Mouse (Mus musculus): ENCODE measurements at regions not wholly inside any gene's neighbourhood (a gene's known extent, or its start where the extent isn't known, plus 50 kb on each side); places are given as distances from the start of the nearest gene placed in this dataset.
"Not testable (repeated sequence)": the region's sequence is repeated elsewhere in the genome, so short reads cannot be mapped to it uniquely, and the experiment has no call there.

GRCm38 (mm10) chr13:99676393-99676792, 160.1 kb upstream of the Map1b start:
- no peak overlapping the region for H3K4me3 ChIP-seq (replicated peaks; ENCODE audit: low read length)
- ATAC-seq (ENCODE audit: insufficient read depth, low FRiP score), result no peak
- no peak overlapping the region for H3K4me2 ChIP-seq (ENCODE audit: low read depth, low read length)
- H3K4me1 ChIP-seq (ENCODE audit: control insufficient read depth, insufficient read depth, low read length), result no peaks in the 10 kb centered on the region
- H3K27ac ChIP-seq (ENCODE audit: low read length), result no peak overlapping the region
- no peak overlapping the region for H3K9ac ChIP-seq (ENCODE audit: low read length)
- H3K9me3 ChIP-seq (replicated peaks; ENCODE audit: control insufficient read depth, low read length), result no peaks in the 10 kb centered on the region
- H3K36me3 ChIP-seq (ENCODE audit: control insufficient read depth, insufficient read depth, low read length), result no peaks in the 10 kb centered on the region
- WGBS, result 0% methylated on average over 1 of the region's 1 CpGs
- no peaks in the 10 kb centered on the region for H3K27me3 ChIP-seq (ENCODE audit: control insufficient read depth, insufficient read depth, low read length)

- 70% methylated on average over 5 of the region's 5 CpGs for WGBS
- no peaks in the 10 kb centered on the region for H3K36me3 ChIP-seq (ENCODE audit: control insufficient read depth, insufficient read depth, low read length)
- no peaks in the 10 kb centered on the region for H3K27me3 ChIP-seq (ENCODE audit: control insufficient read depth, insufficient read depth, low read length)
- no peaks in the 10 kb centered on the region for H3K9me3 ChIP-seq (replicated peaks; ENCODE audit: control insufficient read depth, low read length)
- no peak overlapping the region for H3K27ac ChIP-seq (ENCODE audit: low read length)
- ATAC-seq (ENCODE audit: insufficient read depth, low FRiP score), result no peak
- H3K9ac ChIP-seq (ENCODE audit: low read length), result no peak overlapping the region
- no peak overlapping the region for H3K4me3 ChIP-seq (replicated peaks; ENCODE audit: low read length)
- H3K4me1 ChIP-seq (ENCODE audit: control insufficient read depth, insufficient read depth, low read length), result no peaks in the 10 kb centered on the region
- no peak overlapping the region for H3K4me2 ChIP-seq (ENCODE audit: low read depth, low read length)
Observed at GRCm38 (mm10) chr13:99675951-99676350, 159.6 kb upstream of the Map1b start.

DNA sequence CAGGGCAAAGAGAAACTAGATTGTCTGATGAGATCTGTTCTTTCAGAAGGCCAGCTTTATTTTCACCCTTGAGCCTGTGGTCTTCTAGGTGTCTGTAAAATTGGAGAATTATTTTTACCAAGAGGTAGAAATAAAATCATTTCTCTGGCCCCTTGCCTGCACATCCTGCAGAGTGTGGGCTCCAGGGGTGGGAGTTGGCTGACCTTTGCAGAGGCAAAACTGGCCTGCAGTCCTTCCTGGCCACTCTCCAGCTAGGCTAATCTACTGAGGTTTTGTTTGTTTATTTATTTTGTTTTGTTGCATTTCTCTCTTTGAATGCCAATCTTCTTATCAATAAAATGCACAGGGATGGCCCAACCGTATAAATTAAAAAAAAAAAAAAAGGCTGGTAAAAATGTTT, 156.4 kb upstream of the Map1b start:
- Histone ChIP-seq H3K36me3 (ENCODE audit: control insufficient read depth, insufficient read depth, low read length) (no peaks in the 10 kb centered on the region), H3K9me3 (replicated peaks; ENCODE audit: control insufficient read depth, low read length) (no peaks in the 10 kb centered on the region), H3K4me2 (ENCODE audit: low read depth, low read length) (no peak overlapping the region), H3K4me1 (ENCODE audit: control insufficient read depth, insufficient read depth, low read length) (no peaks in the 10 kb centered on the region), H3K9ac (ENCODE audit: low read length) (no peak overlapping the region), H3K27me3 (ENCODE audit: control insufficient read depth, insufficient read depth, low read length) (no peaks in the 10 kb centered on the region), H3K4me3 (replicated peaks; ENCODE audit: low read length) (no peak overlapping the region), H3K27ac (ENCODE audit: low read length) (no peak overlapping the region)
- 66% methylated on average over 1 of the region's 1 CpGs for WGBS
- no peak for ATAC-seq (ENCODE audit: insufficient read depth, low FRiP score)

- H3K27ac ChIP-seq (ENCODE audit: low read length), result no peak overlapping the region
Observed at GRCm38 (mm10) chr13:99671747-99672146, 155.4 kb upstream of the Map1b start.

DNA sequence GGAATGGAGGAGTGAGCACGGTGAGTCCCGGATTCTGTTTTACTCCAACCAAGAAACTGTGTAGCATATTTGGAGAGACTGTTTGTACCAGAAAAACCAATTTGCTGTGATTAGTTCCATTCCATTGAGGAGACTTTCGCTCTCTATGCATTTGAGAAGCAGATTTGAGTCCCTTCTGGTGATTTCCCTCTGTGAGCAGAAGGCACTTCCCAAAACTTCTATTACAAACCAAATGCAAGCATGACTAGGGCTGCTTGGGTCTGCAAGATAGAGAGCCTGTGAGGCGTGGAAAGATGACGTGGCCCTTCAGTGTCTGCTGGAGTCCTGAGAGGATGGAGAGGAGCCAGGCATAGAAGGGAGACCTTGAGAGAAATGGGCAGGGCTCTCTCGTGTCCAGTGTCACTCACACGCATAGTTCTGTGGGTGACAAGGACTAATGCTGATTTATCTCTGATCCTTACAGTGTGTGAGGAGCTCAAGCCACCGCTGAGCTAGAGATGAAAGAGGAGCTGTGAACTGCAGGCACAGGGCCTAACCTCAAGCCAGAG, 153.7 kb upstream of the Map1b start:
- H3K36me3 ChIP-seq (ENCODE audit: control insufficient read depth, insufficient read depth, low read length), result no peaks in the 10 kb centered on the region
- H3K27ac ChIP-seq (ENCODE audit: low read length), result no peak overlapping the region
- H3K9me3 ChIP-seq (replicated peaks; ENCODE audit: control insufficient read depth, low read length), result no peaks in the 10 kb centered on the region
- no peak overlapping the region for H3K4me3 ChIP-seq (replicated peaks; ENCODE audit: low read length)
- no peak overlapping the region for H3K4me2 ChIP-seq (ENCODE audit: low read depth, low read length)
- no peak for ATAC-seq (ENCODE audit: insufficient read depth, low FRiP score)
- no peak overlapping the region for H3K9ac ChIP-seq (ENCODE audit: low read length)
- H3K27me3 ChIP-seq (ENCODE audit: control insufficient read depth, insufficient read depth, low read length), result no peaks in the 10 kb centered on the region
- 77% methylated on average over 8 of the region's 8 CpGs for WGBS
- H3K4me1 ChIP-seq (ENCODE audit: control insufficient read depth, insufficient read depth, low read length), result no peaks in the 10 kb centered on the region

More at GRCm38 (mm10) chr13:99671747-99672146, 155.4 kb upstream of the Map1b start:
- no peak overlapping the region for H3K4me2 ChIP-seq (ENCODE audit: low read depth, low read length)
- no peak for ATAC-seq (ENCODE audit: insufficient read depth, low FRiP score)
- WGBS, result 59% methylated on average over 10 of the region's 10 CpGs
- no peaks in the 10 kb centered on the region for H3K9me3 ChIP-seq (replicated peaks; ENCODE audit: control insufficient read depth, low read length)
- H3K9ac ChIP-seq (ENCODE audit: low read length), result no peak overlapping the region
- no peaks in the 10 kb centered on the region for H3K27me3 ChIP-seq (ENCODE audit: control insufficient read depth, insufficient read depth, low read length)
- H3K36me3 ChIP-seq (ENCODE audit: control insufficient read depth, insufficient read depth, low read length), result no peaks in the 10 kb centered on the region
- H3K4me1 ChIP-seq (ENCODE audit: control insufficient read depth, insufficient read depth, low read length), result no peaks in the 10 kb centered on the region
- no peak overlapping the region for H3K4me3 ChIP-seq (replicated peaks; ENCODE audit: low read length)

DNA sequence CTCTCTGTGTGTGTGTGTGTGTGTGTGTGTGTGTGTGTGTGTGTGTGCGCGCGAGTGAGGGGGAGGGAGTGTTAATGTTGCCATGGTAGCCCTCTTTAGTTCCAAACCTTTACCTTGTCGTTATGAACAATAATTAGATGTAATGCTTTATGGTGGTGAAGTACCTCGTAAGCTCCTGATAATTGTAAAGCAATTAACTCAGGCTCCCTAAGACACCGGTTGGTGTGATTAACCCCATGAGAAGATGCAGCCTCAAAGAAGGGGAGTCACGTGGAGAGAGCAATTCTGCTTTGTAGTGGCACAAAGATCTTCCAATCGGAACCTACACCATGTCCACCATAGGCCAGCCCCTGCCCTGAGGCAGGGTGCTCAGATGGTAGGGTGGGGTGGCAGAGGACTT, 152.3 kb upstream of the Map1b start:
- H3K36me3 ChIP-seq (ENCODE audit: control insufficient read depth, insufficient read depth, low read length), result no peaks in the 10 kb centered on the region
- no peak for ATAC-seq (ENCODE audit: insufficient read depth, low FRiP score)

DNA sequence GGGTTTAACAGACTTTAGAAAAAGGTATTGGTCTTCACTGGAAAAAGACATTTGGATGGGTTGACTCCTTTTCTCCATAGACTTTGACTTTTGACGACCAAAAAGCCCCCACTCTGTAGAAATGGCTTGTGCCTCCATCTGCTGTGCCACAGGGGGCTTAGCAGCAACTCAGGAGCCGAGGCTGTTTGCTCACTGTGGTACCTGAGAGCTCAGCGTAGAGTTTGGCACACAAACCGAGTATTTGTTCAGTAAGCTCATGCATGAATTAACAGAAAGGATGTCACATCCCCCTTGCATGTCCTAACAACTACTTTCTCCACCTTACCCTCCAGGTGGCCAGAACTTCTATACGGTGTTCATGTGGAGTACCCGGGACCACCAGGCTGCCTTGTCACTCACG, 149.7 kb upstream of the Map1b start:
- no peaks in the 10 kb centered on the region for H3K27me3 ChIP-seq (ENCODE audit: control insufficient read depth, insufficient read depth, low read length)
- no peaks in the 10 kb centered on the region for H3K9me3 ChIP-seq (replicated peaks; ENCODE audit: control insufficient read depth, low read length)
- H3K9ac ChIP-seq (ENCODE audit: low read length), result no peak overlapping the region
- no peaks in the 10 kb centered on the region for H3K36me3 ChIP-seq (ENCODE audit: control insufficient read depth, insufficient read depth, low read length)
- H3K4me1 ChIP-seq (ENCODE audit: control insufficient read depth, insufficient read depth, low read length), result no peaks in the 10 kb centered on the region
- no peak for ATAC-seq (ENCODE audit: insufficient read depth, low FRiP score)
- H3K27ac ChIP-seq (ENCODE audit: low read length), result no peak overlapping the region
- H3K4me2 ChIP-seq (ENCODE audit: low read depth, low read length), result no peak overlapping the region
- WGBS, result 59% methylated on average over 7 of the region's 7 CpGs
- no peak overlapping the region for H3K4me3 ChIP-seq (replicated peaks; ENCODE audit: low read length)

More for the DNA sequence above, 152.3 kb upstream of the Map1b start:
- Histone ChIP-seq H3K4me2 (ENCODE audit: low read depth, low read length) (no peak overlapping the region), H3K4me3 (replicated peaks; ENCODE audit: low read length) (no peak overlapping the region), H3K4me1 (ENCODE audit: control insufficient read depth, insufficient read depth, low read length) (no peaks in the 10 kb centered on the region), H3K9ac (ENCODE audit: low read length) (no peak overlapping the region), H3K27ac (ENCODE audit: low read length) (no peak overlapping the region), H3K27me3 (ENCODE audit: control insufficient read depth, insufficient read depth, low read length) (no peaks in the 10 kb centered on the region), H3K9me3 (replicated peaks; ENCODE audit: control insufficient read depth, low read length) (no peaks in the 10 kb centered on the region)
- 71% methylated on average over 8 of the region's 8 CpGs for WGBS

DNA sequence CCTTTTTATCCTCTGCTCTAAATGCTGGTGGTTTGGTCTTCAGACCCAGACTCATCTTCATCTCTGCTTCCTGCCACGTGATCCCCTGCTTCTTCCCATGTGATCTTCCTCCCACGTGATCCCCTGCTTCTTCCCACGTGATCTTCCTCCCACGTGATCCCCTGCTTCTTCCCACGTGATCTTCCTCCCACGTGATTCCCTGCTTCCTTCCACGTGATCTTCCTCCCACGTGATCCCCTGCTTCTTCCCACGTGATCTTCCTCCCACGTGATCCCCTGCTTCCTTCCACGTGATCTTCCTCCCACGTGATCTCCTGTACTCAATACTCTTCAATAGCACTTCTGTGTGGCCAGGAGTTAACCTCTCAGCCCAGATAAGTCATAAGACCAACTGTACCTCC, 147.1 kb upstream of the Map1b start:
- H3K4me1 ChIP-seq (ENCODE audit: control insufficient read depth, insufficient read depth, low read length); H3K27ac ChIP-seq (ENCODE audit: low read length); H3K4me2 ChIP-seq (ENCODE audit: low read depth, low read length); H3K36me3 ChIP-seq (ENCODE audit: control insufficient read depth, insufficient read depth, low read length); H3K9ac ChIP-seq (ENCODE audit: low read length); H3K27me3 ChIP-seq (ENCODE audit: control insufficient read depth, insufficient read depth, low read length); ATAC-seq (ENCODE audit: insufficient read depth, low FRiP score); H3K9me3 ChIP-seq (replicated peaks; ENCODE audit: control insufficient read depth, low read length); H3K4me3 ChIP-seq (replicated peaks; ENCODE audit: low read length): not testable (repeated sequence)
- 85% methylated on average over 12 of the region's 12 CpGs for WGBS

- H3K27ac ChIP-seq (ENCODE audit: low read length), result no peak overlapping the region
- no peak overlapping the region for H3K4me3 ChIP-seq (replicated peaks; ENCODE audit: low read length)
- H3K4me1 ChIP-seq (ENCODE audit: control insufficient read depth, insufficient read depth, low read length), result no peaks in the 10 kb centered on the region
- no peaks in the 10 kb centered on the region for H3K36me3 ChIP-seq (ENCODE audit: control insufficient read depth, insufficient read depth, low read length)
- 66% methylated on average over 6 of the region's 6 CpGs for WGBS
- no peaks in the 10 kb centered on the region for H3K9me3 ChIP-seq (replicated peaks; ENCODE audit: control insufficient read depth, low read length)
- H3K27me3 ChIP-seq (ENCODE audit: control insufficient read depth, insufficient read depth, low read length), result no peaks in the 10 kb centered on the region
- no peak overlapping the region for H3K4me2 ChIP-seq (ENCODE audit: low read depth, low read length)
- ATAC-seq (ENCODE audit: insufficient read depth, low FRiP score), result no peak
- H3K9ac ChIP-seq (ENCODE audit: low read length), result no peak overlapping the region
Observed at GRCm38 (mm10) chr13:99647661-99648204, 131.4 kb upstream of the Map1b start.

Data from stomach, embryonic 16.5 days (tissue).